Mouse (Mus musculus) midbrain, embryonic 16.5 days (tissue): ENCODE measurements around the gene Fam169a. TPM values are rescaled to one million over a fixed set of nuclear protein-coding genes. Genes with fewer than 3 reads are reported as not detected.

Experiments
- ATAC-seq: fragments of 200-750 bp; cut with Nextera tagmentation; 2 replicates; pipeline ENCODE4 v1.8.0; 2017; ENCODE audit warnings: moderate TSS enrichment
- H3K27ac ChIP-seq: fragments of 300-500 bp; sonication (generic); 2 replicates; pipeline ENCODE4 v1.5.1; 2014; ENCODE audit warnings: mild to moderate bottlenecking, low read length, mixed read lengths
- H3K27me3 ChIP-seq: fragments of 300-500 bp; sonication (generic); 2 replicates; pipeline ENCODE4 v1.6.1; 2014; ENCODE audit warnings: low read depth, low read length, mixed read lengths; ENCODE audit not compliant: control insufficient read depth, insufficient read depth
- H3K36me3 ChIP-seq: fragments of 300-500 bp; sonication (generic); 2 replicates; pipeline ENCODE4 v1.6.1; 2014; ENCODE audit warnings: mild to moderate bottlenecking, low read length, moderate library complexity, mixed read lengths; ENCODE audit not compliant: control insufficient read depth, insufficient read depth
- H3K4me1 ChIP-seq: fragments of 300-500 bp; sonication (generic); 2 replicates; pipeline ENCODE4 v1.6.1; 2014; ENCODE audit warnings: mild to moderate bottlenecking, low read length, mixed read lengths; ENCODE audit not compliant: control insufficient read depth, insufficient read depth
- H3K4me2 ChIP-seq: fragments of 300-500 bp; sonication (generic); 2 replicates; pipeline ENCODE4 v1.6.1; 2014; ENCODE audit warnings: mild to moderate bottlenecking, low read length, mixed read lengths
- H3K4me3 ChIP-seq: fragments of 300-500 bp; sonication (generic); 2 replicates; pipeline ENCODE4 v1.5.1; 2014; ENCODE audit warnings: low read depth, mild to moderate bottlenecking, low read length, moderate library complexity, mixed read lengths
- H3K9ac ChIP-seq: fragments of 300-500 bp; sonication (generic); 2 replicates; pipeline ENCODE4 v1.6.1; 2014; ENCODE audit warnings: low read depth, low read length, mixed read lengths
- H3K9me3 ChIP-seq: fragments of 300-500 bp; sonication (generic); replicated peaks from 2 replicates; pipeline ENCODE4 v1.6.1; 2014; ENCODE audit warnings: mild to moderate bottlenecking, low read length, mixed read lengths; ENCODE audit not compliant: control insufficient read depth, poor library complexity, severe bottlenecking
- WGBS: fragments of 180-500 bp; shearing (Covaris S2); extraction: QIAGEN DNeasy Blood & Tissue Kit; methylation state at CpG from one replicate; pipeline ENCODE4 v1.1.7; 2014; 5-methylcytosine and 5-hydroxymethylcytosine counted together
- polyA plus RNA-seq: library from polyadenylated mRNA; unstranded; fragments of >200 nt; fragmentation: Nextera tagmentation; extraction: Ambion mirVana; gene quantifications from 2 replicates; pipeline ENCODE4 v1.2.1, GENCODE M21; 2015

Gene Fam169a
- polyA plus RNA-seq, 1 experiment from 2014 or later: 38.2 TPM

DNA sequence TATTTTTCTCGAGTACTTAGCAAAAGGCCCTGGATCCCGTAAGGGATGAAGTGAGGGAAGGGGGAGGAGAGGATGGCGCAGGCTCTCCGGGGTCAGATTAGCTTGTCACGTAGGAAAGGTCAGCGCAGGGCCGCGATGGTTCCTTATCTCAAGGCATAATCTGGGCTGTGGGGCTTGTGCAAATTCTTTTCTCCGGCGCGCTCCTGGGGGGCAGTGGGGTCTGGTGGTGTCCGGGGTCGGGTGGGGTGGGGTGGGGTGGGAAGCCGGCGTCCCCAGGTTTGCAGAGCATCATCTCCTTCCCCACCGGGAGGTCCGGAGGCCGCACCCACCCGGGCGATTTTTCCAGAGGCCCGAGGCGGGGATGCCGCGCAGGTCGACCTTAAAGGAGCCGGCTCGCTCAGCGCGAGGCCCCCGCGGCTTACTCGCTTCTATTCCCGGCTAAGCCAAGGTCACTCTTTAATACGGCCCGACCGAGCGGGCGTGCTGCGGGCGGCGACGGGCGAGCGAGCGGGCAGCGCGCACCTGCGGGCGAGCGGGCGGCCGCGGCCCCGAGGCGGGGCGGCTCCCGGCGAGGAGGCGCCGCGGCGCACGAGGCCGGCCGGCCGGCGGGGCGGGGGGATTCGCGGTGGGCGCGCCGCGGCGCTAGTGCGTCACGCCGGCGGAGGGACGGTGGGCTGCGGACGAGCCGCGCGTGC, 4.0 kb downstream of the Fam169a start:
- peak overlapping the region; percentile 97 for H3K9ac ChIP-seq
- peaks cover 12% of the 10 kb centered on the region for H3K4me1 ChIP-seq
- H3K9me3 ChIP-seq: no peaks in the 10 kb centered on the region
- H3K27ac ChIP-seq: peak overlapping the region; percentile 97
- H3K4me3 ChIP-seq: peak overlapping the region; percentile 88
- H3K4me2 ChIP-seq: peak overlapping the region; percentile 64
- ATAC-seq: peak; percentile 91
- WGBS: under 1% methylated on average over 39 of the region's 85 CpGs
- no peaks in the 10 kb centered on the region for H3K36me3 ChIP-seq
- H3K27me3 ChIP-seq: peaks cover 3% of the 10 kb centered on the region

DNA sequence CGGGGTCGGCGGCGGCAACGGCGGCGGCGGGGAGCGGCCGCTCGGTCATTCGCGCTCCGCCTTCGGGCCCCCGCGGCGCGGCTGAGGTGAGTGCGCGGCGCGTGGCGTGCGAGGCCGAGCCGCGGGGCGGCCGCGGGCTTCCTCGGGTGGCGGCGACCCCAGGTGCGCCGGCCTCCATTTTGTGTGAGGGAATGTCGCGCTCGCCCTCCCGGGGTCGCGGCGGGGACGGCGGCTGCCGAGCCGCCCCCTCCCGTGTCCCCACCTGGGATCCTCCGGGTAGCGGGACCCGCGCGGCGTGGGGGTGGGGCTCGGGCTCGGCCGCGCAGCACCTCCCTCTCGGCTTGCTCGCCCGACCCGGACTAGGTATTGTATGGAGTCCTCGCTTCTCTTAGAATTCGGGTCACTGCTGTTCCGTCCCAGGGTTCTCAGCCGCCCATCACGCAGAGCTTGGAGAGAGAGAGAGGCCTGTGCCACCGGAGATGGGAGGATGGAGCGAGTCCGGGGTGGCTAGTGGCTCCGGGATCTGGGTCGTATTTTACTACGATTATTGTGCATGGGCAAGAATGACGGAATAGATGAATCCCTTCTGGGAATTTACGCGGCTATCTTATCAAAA, 4.6 kb downstream of the Fam169a start:
- WGBS: under 1% methylated on average over 44 of the region's 76 CpGs
- Histone ChIP-seq H3K27ac (peak overlapping the region; percentile 97), H3K36me3 (no peaks in the 10 kb centered on the region), H3K4me3 (peak overlapping the region; percentile 88), H3K27me3 (peaks cover 3% of the 10 kb centered on the region), H3K4me1 (peaks cover 12% of the 10 kb centered on the region), H3K9me3 (no peaks in the 10 kb centered on the region), H3K4me2 (peak overlapping the region; percentile 64), H3K9ac (peak overlapping the region; percentile 97)
- peak; percentile 87 for ATAC-seq

DNA sequence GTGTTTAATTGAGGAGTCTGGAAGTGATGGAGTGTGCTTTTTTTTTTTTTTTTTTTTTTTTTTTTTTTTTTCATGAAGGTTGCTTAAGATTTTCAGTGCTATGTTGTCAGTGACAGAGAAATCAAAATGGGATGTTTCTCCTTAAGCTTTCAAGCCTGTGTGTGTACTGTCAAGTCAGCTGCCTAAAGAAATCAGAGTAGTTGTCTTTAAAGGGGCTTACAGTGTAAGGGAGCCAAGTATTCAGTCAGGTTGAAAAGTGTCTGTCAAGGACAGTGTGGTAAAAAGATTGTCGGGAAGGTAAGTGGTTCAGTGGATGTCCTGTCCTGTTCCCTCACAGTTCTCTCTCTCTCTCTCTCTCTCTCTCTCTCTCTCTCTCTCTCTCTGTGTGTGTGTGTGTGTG, 6.4 kb downstream of the Fam169a start:
- WGBS: 41% methylated on average over 1 of the region's 1 CpGs
- Histone ChIP-seq H3K9ac (no peak overlapping the region), H3K4me3 (no peak overlapping the region), H3K4me2 (peak overlapping the region; percentile 64), H3K4me1 (peaks cover 12% of the 10 kb centered on the region), H3K9me3 (no peaks in the 10 kb centered on the region), H3K36me3 (no peaks in the 10 kb centered on the region), H3K27ac (no peak overlapping the region), H3K27me3 (no peaks in the 10 kb centered on the region)
- no peak for ATAC-seq

DNA sequence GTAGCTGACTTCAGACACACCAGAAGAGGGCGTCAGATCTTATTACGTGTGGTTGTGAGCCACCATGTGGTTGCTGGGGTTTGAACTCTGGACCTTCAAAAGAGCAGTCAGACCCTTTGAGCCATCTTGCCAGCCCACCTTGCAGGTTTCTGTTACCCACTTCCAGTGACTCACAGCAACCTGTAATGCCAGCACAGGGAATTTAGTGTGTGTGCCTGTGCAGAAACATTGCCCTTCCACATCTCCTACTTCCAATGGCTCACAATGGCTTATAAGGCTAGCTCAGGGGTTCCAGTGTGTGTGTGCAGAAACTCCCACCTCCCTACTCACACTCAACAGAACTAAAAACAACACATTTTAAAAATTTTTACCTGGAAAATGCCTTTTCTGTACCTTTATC, 10.5 kb downstream of the Fam169a start:
- ATAC-seq: no peak
- H3K4me1 ChIP-seq: peaks cover 12% of the 10 kb centered on the region
- no peak overlapping the region for H3K4me3 ChIP-seq
- H3K9ac ChIP-seq: no peak overlapping the region
- no peak overlapping the region for H3K4me2 ChIP-seq
- no peaks in the 10 kb centered on the region for H3K36me3 ChIP-seq
- no peaks in the 10 kb centered on the region for H3K9me3 ChIP-seq
- no peak overlapping the region for H3K27ac ChIP-seq
- 89% methylated on average over 2 of the region's 2 CpGs for WGBS
- no peaks in the 10 kb centered on the region for H3K27me3 ChIP-seq

DNA sequence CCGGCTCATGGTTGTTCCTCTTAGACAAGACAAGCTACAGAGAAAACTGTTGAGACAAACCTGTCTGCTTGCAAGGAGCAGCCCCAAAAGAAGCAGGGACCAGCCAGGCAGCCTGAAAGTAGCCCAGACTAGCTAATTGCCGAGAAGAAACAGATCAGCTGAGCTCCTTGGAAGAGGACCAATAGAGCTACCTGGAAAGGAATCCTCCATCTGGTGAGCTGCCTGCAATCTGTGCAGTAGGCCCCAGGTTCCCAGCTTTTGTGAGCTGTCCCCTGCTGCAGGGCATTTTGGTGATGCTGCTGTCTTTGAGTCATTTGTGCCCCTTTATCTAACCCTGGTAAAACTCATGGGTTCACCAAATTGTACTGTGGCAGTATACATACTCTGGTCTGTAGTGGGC, 13.1 kb downstream of the Fam169a start:
- H3K4me3 ChIP-seq: no peak overlapping the region
- no peaks in the 10 kb centered on the region for H3K27me3 ChIP-seq
- no peak overlapping the region for H3K9ac ChIP-seq
- no peak overlapping the region for H3K4me2 ChIP-seq
- H3K4me1 ChIP-seq: no peaks in the 10 kb centered on the region
- 85% methylated on average over 2 of the region's 2 CpGs for WGBS
- H3K36me3 ChIP-seq: no peaks in the 10 kb centered on the region
- H3K9me3 ChIP-seq: no peaks in the 10 kb centered on the region
- ATAC-seq: no peak
- H3K27ac ChIP-seq: no peak overlapping the region

GRCm38 (mm10) chr13:97080615-97081014, 13.5 kb downstream of the Fam169a start:
- 96% methylated on average over 3 of the region's 3 CpGs for WGBS
- no peak overlapping the region for H3K4me3 ChIP-seq
- H3K9ac ChIP-seq: no peak overlapping the region
- no peaks in the 10 kb centered on the region for H3K9me3 ChIP-seq
- no peak for ATAC-seq
- no peak overlapping the region for H3K27ac ChIP-seq
- no peaks in the 10 kb centered on the region for H3K36me3 ChIP-seq
- H3K27me3 ChIP-seq: no peaks in the 10 kb centered on the region
- no peak overlapping the region for H3K4me2 ChIP-seq
- H3K4me1 ChIP-seq: no peaks in the 10 kb centered on the region

DNA sequence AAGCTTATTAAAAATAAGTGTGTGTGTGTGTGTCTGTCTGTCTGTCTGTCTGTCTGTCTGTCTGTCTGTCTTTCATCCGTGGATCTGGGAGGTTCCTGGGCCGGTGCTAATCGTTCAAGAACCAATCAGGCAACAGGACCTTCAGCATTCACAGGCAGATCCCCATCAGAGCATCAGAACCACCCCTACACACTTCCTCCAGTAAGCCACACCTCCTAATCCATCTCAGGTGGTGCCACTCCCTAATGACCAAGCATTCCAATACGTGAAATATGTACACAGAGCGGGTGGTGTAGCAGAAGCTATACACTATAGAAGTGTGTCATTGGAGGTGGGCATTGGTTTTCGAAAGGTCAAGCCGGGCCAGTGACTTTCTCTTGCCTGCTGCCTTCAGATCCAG, 15.3 kb downstream of the Fam169a start:
- Histone ChIP-seq H3K9ac (no peak overlapping the region), H3K4me3 (no peak overlapping the region), H3K4me1 (peaks cover 2% of the 10 kb centered on the region; the same call in 1 of the 2 replicates), H3K4me2 (no peak overlapping the region), H3K9me3 (no peaks in the 10 kb centered on the region), H3K27me3 (no peaks in the 10 kb centered on the region), H3K36me3 (no peaks in the 10 kb centered on the region), H3K27ac (no peak overlapping the region)
- 96% methylated on average over 7 of the region's 7 CpGs for WGBS
- no peak for ATAC-seq

DNA sequence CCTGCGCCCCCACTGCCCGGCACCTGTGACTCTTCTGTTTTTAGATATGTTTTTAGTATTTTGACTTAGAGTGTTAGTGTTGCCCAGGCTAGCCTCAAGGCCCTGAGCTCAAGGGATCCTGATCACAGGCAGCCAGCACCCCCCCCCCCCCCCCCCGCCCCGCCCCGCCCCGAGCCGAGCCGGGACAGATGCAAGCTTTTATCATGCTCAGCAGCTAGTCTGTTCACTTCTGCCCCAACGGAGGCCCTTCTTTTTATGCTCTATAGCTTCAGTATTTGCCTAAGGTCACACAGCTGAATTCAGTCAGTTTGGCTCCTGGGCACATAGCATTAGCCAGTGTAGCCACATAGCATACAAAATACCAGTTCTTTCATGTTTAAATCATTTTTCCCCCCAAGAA, 19.2 kb downstream of the Fam169a start:
- no peak overlapping the region for H3K27ac ChIP-seq
- no peak for ATAC-seq
- H3K4me2 ChIP-seq: no peak overlapping the region
- no peaks in the 10 kb centered on the region for H3K36me3 ChIP-seq
- WGBS: 62% methylated on average over 9 of the region's 9 CpGs
- H3K27me3 ChIP-seq: no peaks in the 10 kb centered on the region
- H3K4me1 ChIP-seq: peaks cover 2% of the 10 kb centered on the region; the same call in 1 of the 2 replicates
- H3K9ac ChIP-seq: no peak overlapping the region
- no peak overlapping the region for H3K4me3 ChIP-seq
- H3K9me3 ChIP-seq: no peaks in the 10 kb centered on the region

DNA sequence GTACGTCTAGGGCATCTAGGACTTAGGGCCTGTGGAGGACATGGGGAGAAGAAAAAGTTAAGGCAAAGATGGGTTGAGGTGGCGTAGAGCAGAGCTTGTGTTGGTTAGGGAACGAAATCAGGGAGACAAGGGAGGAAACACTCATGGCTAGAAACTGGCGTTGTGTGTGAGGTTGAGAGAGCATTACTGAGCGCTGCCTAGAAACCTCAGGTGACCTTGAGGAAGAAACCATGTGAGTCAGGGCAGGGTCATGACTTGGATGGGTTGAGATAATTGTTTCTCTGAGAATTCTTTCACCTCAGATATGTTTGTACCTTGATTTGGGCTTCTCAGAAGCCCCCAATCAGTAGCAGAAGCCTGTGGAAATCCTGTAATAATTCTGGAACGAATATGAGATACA, 20.3 kb downstream of the Fam169a start:
- Histone ChIP-seq H3K36me3 (peaks cover 2% of the 10 kb centered on the region; the same call in 1 of the 2 replicates), H3K27ac (no peak overlapping the region), H3K9me3 (no peaks in the 10 kb centered on the region), H3K9ac (no peak overlapping the region), H3K4me2 (no peak overlapping the region), H3K27me3 (no peaks in the 10 kb centered on the region), H3K4me1 (peaks cover 2% of the 10 kb centered on the region; the same call in 1 of the 2 replicates), H3K4me3 (no peak overlapping the region)
- no peak for ATAC-seq
- WGBS: 97% methylated on average over 6 of the region's 6 CpGs
